Mouse (Mus musculus) megakaryocyte, embryonic 14.5 days (primary cell): ENCODE data around the gene Vmn1r40.

Experiments
- FLI1 ChIP-seq: IDR thresholded peaks from 2 replicates; pipeline ENCODE4 v1.6.1; 2012; ENCODE audit warnings: low read length, inconsistent platforms, mixed read lengths
- GATA1 ChIP-seq: IDR thresholded peaks from 3 replicates; pipeline ENCODE4 v1.6.1; 2012; ENCODE audit warnings: mixed read lengths, low read length, inconsistent platforms, borderline replicate concordance

DNA sequence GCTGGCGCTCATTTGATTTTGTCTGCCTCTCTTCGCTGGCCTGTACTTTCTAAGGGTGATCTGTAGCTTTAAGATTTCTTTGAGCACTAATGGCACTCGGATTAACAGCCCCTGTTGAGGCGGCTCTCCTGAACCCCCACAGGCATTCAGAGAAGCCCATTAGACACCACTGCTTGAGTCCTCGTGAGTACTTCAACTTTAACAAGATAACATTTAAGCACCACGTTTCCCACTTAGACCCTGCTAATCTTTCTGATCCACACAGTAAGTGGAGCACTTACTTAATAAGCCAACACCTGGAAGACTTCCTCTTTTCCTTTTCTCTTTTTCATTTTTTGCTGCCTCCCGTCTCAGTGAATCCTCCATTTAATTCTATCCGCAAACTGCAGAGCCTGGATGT is 42.2 kb upstream of the Vmn1r40 start:
- TF ChIP-seq GATA1: no peak
- TF ChIP-seq FLI1: no peak
